Mouse (Mus musculus) G1E-ER4 (cell line): ENCODE data around the gene Hcar1. TPM values are rescaled to one million over a fixed set of nuclear protein-coding genes. Genes with fewer than 3 reads are reported as not detected.

Experiments
- GATA1 ChIP-seq: IDR thresholded peaks from one replicate; pipeline ENCODE4 v1.8.0; 2012; ENCODE audit warnings: low read length, inconsistent platforms
- polyA plus RNA-seq: library from polyadenylated mRNA; stranded (reverse); fragments of >175 nt; gene quantifications from 2 replicates; pipeline ENCODE4 v1.2.3, GENCODE M21; 2012

Gene Hcar1
- polyA plus RNA-seq, 1 experiment: not detected

GRCm38 (mm10) chr5:123883891-123884290 lies 4.1 kb upstream of the Hcar1 start:
- TF ChIP-seq GATA1: no peak

- TF ChIP-seq GATA1: no peak
These were observed 958 bp upstream of the Hcar1 start for GRCm38 (mm10) chr5:123880778-123881177.

GRCm38 (mm10) chr5:123878056-123878455 lies 1.8 kb downstream of the Hcar1 start:
- TF ChIP-seq GATA1: no peak

- no peak for TF ChIP-seq GATA1
These were observed 5.6 kb downstream of the Hcar1 start for GRCm38 (mm10) chr5:123874177-123874576.

- TF ChIP-seq GATA1: no peak
These were observed 10.2 kb downstream of the Hcar1 start for GRCm38 (mm10) chr5:123869615-123870014.

- no peak for TF ChIP-seq GATA1
These were observed 13.4 kb downstream of the Hcar1 start for GRCm38 (mm10) chr5:123866457-123866856.

GRCm38 (mm10) chr5:123865365-123865764 lies 14.5 kb downstream of the Hcar1 start, which contains the start of gene Hcar2:
Hcar2 (minus strand) TSS chr5:123865499.
- no peak for TF ChIP-seq GATA1

GRCm38 (mm10) chr5:123863934-123864333 lies 15.9 kb downstream of the Hcar1 start:
- TF ChIP-seq GATA1: no peak

- no peak for TF ChIP-seq GATA1
These were observed 17.2 kb downstream of the Hcar1 start for GRCm38 (mm10) chr5:123862374-123863350.

GRCm38 (mm10) chr5:123858798-123859197 lies 21.0 kb downstream of the Hcar1 start:
- no peak for TF ChIP-seq GATA1

GRCm38 (mm10) chr5:123854511-123854910 lies 25.3 kb downstream of the Hcar1 start:
- TF ChIP-seq GATA1: no peak

GRCm38 (mm10) chr5:123853877-123854504 lies 25.8 kb downstream of the Hcar1 start:
- no peak for TF ChIP-seq GATA1

- TF ChIP-seq GATA1: no peak
These were observed 28.4 kb downstream of the Hcar1 start for GRCm38 (mm10) chr5:123851398-123851797.

GRCm38 (mm10) chr5:123844316-123844715 lies 35.5 kb downstream of the Hcar1 start:
- no peak for TF ChIP-seq GATA1

GRCm38 (mm10) chr5:123843816-123844215 lies 36.0 kb downstream of the Hcar1 start:
- TF ChIP-seq GATA1: no peak

- TF ChIP-seq GATA1: no peak
These were observed 36.9 kb downstream of the Hcar1 start for GRCm38 (mm10) chr5:123842935-123843282.
